Mouse (Mus musculus) heart, embryonic 16.5 days (tissue): Measurements from ENCODE around the gene Olfr1360. TPM values are rescaled to one million over a fixed set of nuclear protein-coding genes. Genes with fewer than 3 reads are reported as not detected.

ENCODE experiments used
- ATAC-seq: fragments of 200-750 bp; cut with Nextera tagmentation; replicated peaks from 2 replicates; pipeline ENCODE4 v1.8.0; 2017; ENCODE audit warnings: moderate number of reproducible peaks; ENCODE audit not compliant: insufficient read depth, low FRiP score; ENCODE audit errors: extremely low read depth
- H3K27ac ChIP-seq: fragments of 300-500 bp; sonication (generic); 2 replicates; pipeline ENCODE4 v1.5.1; 2014; ENCODE audit warnings: mild to moderate bottlenecking, low read length, control low read depth, moderate library complexity
- H3K27me3 ChIP-seq: fragments of 300-500 bp; sonication (generic); 2 replicates; pipeline ENCODE4 v1.6.1; 2014; ENCODE audit warnings: low read length, mixed read lengths; ENCODE audit not compliant: control insufficient read depth, insufficient read depth
- H3K36me3 ChIP-seq: fragments of 300-500 bp; sonication (generic); 2 replicates; pipeline ENCODE4 v1.6.1; 2014; ENCODE audit not compliant: control insufficient read depth, insufficient read depth
- H3K4me1 ChIP-seq: fragments of 300-500 bp; sonication (generic); 2 replicates; pipeline ENCODE4 v1.6.1; 2014; ENCODE audit warnings: low read length, mixed read lengths; ENCODE audit not compliant: control insufficient read depth, insufficient read depth
- H3K4me2 ChIP-seq: fragments of 300-500 bp; sonication (generic); 2 replicates; pipeline ENCODE4 v1.6.1; 2014; ENCODE audit warnings: low read depth, mild to moderate bottlenecking, control low read depth, low read length
- H3K4me3 ChIP-seq: fragments of 300-500 bp; sonication (generic); 2 replicates; pipeline ENCODE4 v1.5.1; 2014; ENCODE audit warnings: mild to moderate bottlenecking, control low read depth, low read length
- H3K9ac ChIP-seq: fragments of 300-500 bp; sonication (generic); 2 replicates; pipeline ENCODE4 v1.6.1; 2014; ENCODE audit warnings: low read length, control low read depth
- H3K9me3 ChIP-seq: fragments of 300-500 bp; sonication (generic); replicated peaks from 2 replicates; pipeline ENCODE4 v1.6.1; 2016; ENCODE audit warnings: low read length; ENCODE audit not compliant: control insufficient read depth
- WGBS: fragments of 180-500 bp; shearing (Covaris S2); extraction: QIAGEN DNeasy Blood & Tissue Kit; methylation state at CpG from one replicate; pipeline ENCODE4 v1.1.7; 2014; 5-methylcytosine and 5-hydroxymethylcytosine counted together
- microRNA-seq: library from miRNA; unstranded; fragments of <30 nt; microRNA quantifications from one replicate; pipeline ENCODE4, GENCODE M21; 2017
- polyA plus RNA-seq: library from polyadenylated mRNA; unstranded; fragments of >200 nt; fragmentation: Nextera tagmentation; extraction: Ambion mirVana; gene quantifications from 2 replicates; pipeline ENCODE4 v1.2.1, GENCODE M21; 2015

Olfr1360 gene
- polyA plus RNA-seq, 1 experiment from 2014 or later: not detected

DNA sequence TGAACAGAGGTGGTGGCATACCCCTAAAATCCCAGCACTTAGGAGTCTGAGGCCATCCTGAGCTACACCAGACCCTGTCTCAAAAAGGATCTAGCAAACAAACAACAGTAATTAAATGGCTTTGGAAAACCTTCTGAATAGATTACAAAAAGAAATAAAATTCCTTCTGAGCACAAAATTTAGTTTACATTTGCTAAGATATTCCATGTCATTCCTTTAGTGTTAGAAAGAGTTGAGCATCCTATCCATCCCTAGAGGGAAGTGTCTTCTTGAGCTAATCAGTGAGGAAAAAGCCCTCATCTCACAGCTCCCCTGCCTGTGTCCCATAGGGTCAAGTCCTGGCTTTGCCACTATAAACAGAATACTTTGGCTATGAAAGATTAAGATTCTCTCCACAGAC, 20.6 kb upstream of the Olfr1360 start, which contains the start of gene Olfr1359:
TSS of gene Olfr1359 (plus strand) at position 301 of the 400 bp plus-strand sequence.
- H3K27me3 ChIP-seq: no peaks in the 10 kb centered on the region
- H3K4me2 ChIP-seq: no peak within 1 kb of the TSS
- H3K36me3 ChIP-seq: no peaks in the 10 kb centered on the region
- no peaks in the 10 kb centered on the region for H3K9me3 ChIP-seq
- no peak for ATAC-seq
- no peak within 1 kb of the TSS for H3K4me3 ChIP-seq
- H3K9ac ChIP-seq: no peak within 1 kb of the TSS
- no peaks in the 10 kb centered on the region for H3K4me1 ChIP-seq
- H3K27ac ChIP-seq: no peak within 1 kb of the TSS

DNA sequence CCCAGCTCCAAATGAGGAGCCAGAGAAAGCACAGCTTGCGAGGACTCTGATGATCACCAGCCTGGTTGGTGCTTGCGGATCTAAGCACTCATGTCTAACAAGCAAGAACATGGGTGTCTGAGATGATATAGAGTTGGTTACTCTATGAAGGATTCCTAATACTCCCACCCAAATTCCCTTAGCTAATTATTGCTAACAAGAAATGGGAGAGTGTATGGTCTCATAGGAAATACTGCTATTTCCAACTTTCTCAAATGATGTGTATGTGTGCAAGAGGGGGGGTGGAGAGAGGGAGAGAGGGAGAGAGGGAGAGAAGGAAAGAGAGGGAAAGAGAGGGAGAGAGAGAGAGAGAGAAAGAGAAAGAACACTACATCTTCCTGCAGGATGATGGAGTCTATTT, 13.9 kb downstream of the Olfr1360 start, which contains the start of gene Olfr1361:
TSS of gene Olfr1361 (minus strand) at position 101 of the 400 bp plus-strand sequence.
- Histone ChIP-seq H3K4me3 (no peak within 1 kb of the TSS), H3K9ac (no peak within 1 kb of the TSS), H3K36me3 (no peaks in the 10 kb centered on the region), H3K9me3 (no peaks in the 10 kb centered on the region), H3K27me3 (no peaks in the 10 kb centered on the region), H3K4me1 (no peaks in the 10 kb centered on the region), H3K4me2 (no peak within 1 kb of the TSS), H3K27ac (no peak within 1 kb of the TSS)
- WGBS: 67% methylated on average over 2 of the region's 2 CpGs
- no peak for ATAC-seq

DNA sequence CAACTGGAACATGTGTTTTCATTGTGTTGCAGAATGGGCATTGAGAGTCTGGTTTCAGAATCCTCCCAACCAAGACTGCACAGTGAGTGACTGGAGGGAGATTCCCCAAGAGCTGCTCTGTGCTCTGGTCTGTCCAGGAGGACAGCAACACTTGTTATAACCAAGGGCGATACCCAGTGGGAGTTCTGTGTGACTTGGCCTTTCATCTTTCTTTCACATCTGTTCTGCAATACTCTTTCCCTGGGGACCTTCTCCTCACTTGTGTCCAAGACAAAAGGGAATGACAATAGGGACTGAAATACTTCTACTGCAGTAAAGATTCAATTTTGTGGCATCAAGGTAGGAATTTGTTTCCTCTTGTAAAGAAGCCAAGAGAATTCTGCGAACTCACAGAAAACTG, 34.8 kb downstream of the Olfr1360 start, which contains the start of gene Olfr11:
TSS of gene Olfr11 (minus strand) at position 101 of the 400 bp plus-strand sequence.
- 78% methylated on average over 2 of the region's 2 CpGs for WGBS
- H3K9ac ChIP-seq: no peak within 1 kb of the TSS

More for the DNA sequence above, 34.8 kb downstream of the Olfr1360 start, which contains the start of gene Olfr11:
- no peaks in the 10 kb centered on the region for H3K36me3 ChIP-seq
- no peak within 1 kb of the TSS for H3K4me2 ChIP-seq
- H3K27me3 ChIP-seq: no peaks in the 10 kb centered on the region
- no peak within 1 kb of the TSS for H3K4me3 ChIP-seq
- H3K27ac ChIP-seq: no peak within 1 kb of the TSS
- ATAC-seq: no peak
- no peaks in the 10 kb centered on the region for H3K9me3 ChIP-seq
- no peaks in the 10 kb centered on the region for H3K4me1 ChIP-seq

Small RNA genes lying within 50 kb of the gene (microRNA-seq; reads per million reads assigned to microRNA genes)
- gene Gm44357: not detected
- gene Gm44367: not detected

Other genes starting within 250 kb of the Olfr1360 start
- gene Pgbd1, start 236.3 kb downstream of the Olfr1360 start, polyA plus RNA-seq: 3.2 and 3.9 TPM in 2 replicates
- 25.2 and 25.8 TPM in 2 replicates for gene Zscan26, start 223.7 kb downstream of the Olfr1360 start, polyA plus RNA-seq
- gene Nkapl, start 208.9 kb downstream of the Olfr1360 start, polyA plus RNA-seq: 1.5 and 1.7 TPM in 2 replicates
- gene Zkscan4, start 198.5 kb downstream of the Olfr1360 start, polyA plus RNA-seq: 1.9 and 2.2 TPM in 2 replicates
- gene Gm10065, start 198.0 kb downstream of the Olfr1360 start, polyA plus RNA-seq: not detected in 2 replicates
- gene AK157302, start 182.2 kb downstream of the Olfr1360 start, polyA plus RNA-seq: 0.77 and 4.1 TPM in 2 replicates
- 20.3 and 62.4 TPM in 2 replicates for gene Gm11273, start 176.0 kb downstream of the Olfr1360 start, polyA plus RNA-seq
- gene Zkscan8, start 146.3 kb downstream of the Olfr1360 start, polyA plus RNA-seq: 3.7 and 4.7 TPM in 2 replicates
- gene Olfr1366, start 134.6 kb downstream of the Olfr1360 start, polyA plus RNA-seq: 0.04 TPM in 1 of 2 replicates, not detected in the other
- not detected in 2 replicates for gene Olfr1535, start 117.5 kb downstream of the Olfr1360 start, polyA plus RNA-seq
- not detected in 2 replicates for gene Olfr1364, start 95.6 kb downstream of the Olfr1360 start, polyA plus RNA-seq
- gene Olfr1362, start 63.4 kb downstream of the Olfr1360 start, polyA plus RNA-seq: not detected in 2 replicates
- gene Olfr11, start 34.9 kb downstream of the Olfr1360 start, polyA plus RNA-seq: not detected in 2 replicates
- not detected in 2 replicates for gene Olfr1361, start 14.0 kb downstream of the Olfr1360 start, polyA plus RNA-seq
- not detected in 2 replicates for gene Olfr1359, start 20.7 kb upstream of the Olfr1360 start, polyA plus RNA-seq
- gene Hist1h2bl, start 38.7 kb upstream of the Olfr1360 start, polyA plus RNA-seq: 0.86 and 1.7 TPM in 2 replicates
- 4.3 and 8.1 TPM in 2 replicates for gene Hist1h2ai, start 39.0 kb upstream of the Olfr1360 start, polyA plus RNA-seq
- gene Hist1h3h, start 40.3 kb upstream of the Olfr1360 start, polyA plus RNA-seq: 4.8 and 6.2 TPM in 2 replicates
- gene Hist1h2bm, start 44.6 kb upstream of the Olfr1360 start, polyA plus RNA-seq: 1.8 and 2.4 TPM in 2 replicates
- 0.51 and 0.67 TPM in 2 replicates for gene Hist1h4j, start 57.7 kb upstream of the Olfr1360 start, polyA plus RNA-seq
- 1.9 TPM in 1 of 2 replicates, not detected in the other for gene Hist1h4k, start 73.1 kb upstream of the Olfr1360 start, polyA plus RNA-seq
- gene Hist1h2ak, start 76.4 kb upstream of the Olfr1360 start, polyA plus RNA-seq: 9.3 and 10.0 TPM in 2 replicates
- gene Hist1h2bn, start 76.7 kb upstream of the Olfr1360 start, polyA plus RNA-seq: 0.88 and 1.6 TPM in 2 replicates
- gene Hist1h1b, start 103.2 kb upstream of the Olfr1360 start, polyA plus RNA-seq: 8.6 and 9.8 TPM in 2 replicates
- 50.2 and 54.0 TPM in 2 replicates for gene Hist1h3i, start 106.0 kb upstream of the Olfr1360 start, polyA plus RNA-seq
- gene Hist1h2an, start 109.8 kb upstream of the Olfr1360 start, polyA plus RNA-seq: 3.0 and 3.1 TPM in 2 replicates
- gene Hist1h2bp, start 110.1 kb upstream of the Olfr1360 start, polyA plus RNA-seq: 0.34 and 0.52 TPM in 2 replicates
- 9.3 and 10.4 TPM in 2 replicates for gene Hist1h2bq, start 132.8 kb upstream of the Olfr1360 start, polyA plus RNA-seq
- gene Hist1h2ao, start 133.1 kb upstream of the Olfr1360 start, polyA plus RNA-seq: not detected in 2 replicates
- not detected in 2 replicates for gene Hist1h4m, start 134.3 kb upstream of the Olfr1360 start, polyA plus RNA-seq
- 6.3 and 7.5 TPM in 2 replicates for gene Hist1h4n, start 154.8 kb upstream of the Olfr1360 start, polyA plus RNA-seq
- gene Hist1h2ap, start 156.1 kb upstream of the Olfr1360 start, polyA plus RNA-seq: 1,370 and 1,778 TPM in 2 replicates
- gene Hist1h2br, start 156.3 kb upstream of the Olfr1360 start, polyA plus RNA-seq: 9.6 and 10.5 TPM in 2 replicates